Mouse (Mus musculus): ENCODE results near the gene Lgals2.

The Lgals2 gene

DNA sequence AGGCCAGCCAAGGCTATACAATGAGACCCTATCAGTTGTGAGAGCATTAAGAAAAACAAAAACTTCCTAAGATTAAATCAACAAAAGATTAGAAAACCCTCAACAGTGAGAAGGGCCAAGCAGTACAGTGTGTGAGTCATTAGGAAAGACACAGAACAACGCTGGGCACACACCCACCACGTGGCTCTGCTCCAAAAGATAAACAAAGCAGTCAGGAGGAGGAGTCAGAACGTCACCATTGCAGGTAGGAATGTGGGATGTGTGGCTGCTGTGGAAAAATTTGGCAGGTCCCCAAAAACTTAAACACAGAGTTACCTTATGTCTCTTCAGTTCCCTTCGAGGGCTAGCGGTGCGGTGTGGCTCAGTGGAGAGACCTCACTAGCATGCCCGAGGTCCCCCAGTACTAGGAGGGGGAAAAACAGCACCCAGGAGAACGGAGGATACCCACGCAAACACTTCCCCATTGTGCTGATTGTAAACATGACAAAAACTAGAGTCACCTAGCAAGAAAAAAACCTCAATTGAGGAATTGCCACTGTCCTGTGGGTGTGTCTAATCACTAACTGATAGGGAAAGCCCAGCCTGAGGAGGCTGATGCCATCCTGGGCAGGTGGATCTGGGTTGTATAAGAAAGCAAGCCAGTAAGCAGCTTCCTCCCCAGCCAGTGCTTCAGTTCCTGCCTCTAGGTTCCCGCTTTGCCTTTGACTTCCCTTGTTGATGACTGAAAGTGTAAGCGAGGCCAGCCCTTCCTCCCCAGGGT is 39.8 kb downstream of the Lgals2 start:
- no peak for DNase-seq (ENCODE audit: low spot score in 2 of 2)

DNA sequence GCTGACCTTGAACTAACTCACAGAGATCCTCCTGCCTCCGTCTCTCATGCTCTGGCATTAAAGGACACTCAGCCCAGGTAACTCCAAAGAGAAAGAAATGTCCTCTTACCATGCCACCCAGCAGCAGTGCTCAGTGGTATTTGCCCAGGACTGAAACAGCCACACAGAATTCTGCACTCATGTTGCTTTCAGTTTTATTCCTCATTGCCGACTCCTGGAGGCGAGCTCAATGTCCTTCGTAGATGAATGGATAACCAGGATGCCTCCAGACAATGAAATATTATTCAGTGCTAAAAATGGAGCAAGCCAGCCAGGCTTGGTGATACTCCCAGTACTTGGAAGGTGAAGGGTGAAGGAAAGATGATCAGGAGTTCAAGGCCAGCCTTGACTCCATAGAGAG is 41.7 kb downstream of the Lgals2 start:
- DNase-seq (ENCODE audit: low spot score in 2 of 2) = no peak

DNA sequence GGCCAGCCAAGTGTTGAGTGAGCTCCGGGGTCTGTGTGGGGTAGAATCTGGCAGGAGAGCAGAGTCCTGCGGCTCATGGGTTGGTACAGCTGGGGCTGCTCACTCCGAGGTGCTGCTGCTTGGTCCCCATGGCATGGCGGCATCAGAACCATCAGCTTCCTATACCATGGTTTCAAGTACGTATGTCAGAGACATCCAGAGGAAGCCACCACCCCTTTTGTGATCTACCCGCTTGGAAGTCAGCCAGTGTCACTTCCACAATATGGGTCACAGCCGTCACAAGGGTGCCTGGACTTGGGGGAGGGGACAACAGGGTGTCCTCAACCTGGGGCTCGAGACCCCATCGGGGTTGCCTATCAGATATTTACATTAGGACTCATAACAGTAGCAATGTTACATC is 45.2 kb downstream of the Lgals2 start:
- no peak for DNase-seq (ENCODE audit: low spot score in 2 of 2)

DNA sequence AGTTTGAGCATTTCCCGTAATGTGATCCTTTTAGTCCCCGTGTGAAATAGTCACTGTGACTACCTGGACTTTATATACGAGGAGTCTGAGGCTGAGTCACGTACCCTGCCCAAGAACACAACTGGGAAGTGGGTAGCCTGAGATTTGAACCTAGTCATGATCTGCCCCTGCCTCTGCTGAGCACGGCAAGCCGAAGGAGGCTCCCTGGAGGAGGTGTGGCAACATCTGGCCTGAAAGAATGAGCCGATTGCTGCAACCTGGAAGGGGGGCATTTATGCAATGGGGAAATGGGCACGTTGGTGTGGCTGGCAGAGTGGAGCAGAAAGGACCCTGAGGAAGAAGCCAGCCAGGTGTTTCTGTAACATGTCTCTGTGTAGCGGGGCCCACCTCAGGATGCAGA is 45.6 kb downstream of the Lgals2 start:
- no peak for DNase-seq (ENCODE audit: low spot score in 2 of 2)

DNA sequence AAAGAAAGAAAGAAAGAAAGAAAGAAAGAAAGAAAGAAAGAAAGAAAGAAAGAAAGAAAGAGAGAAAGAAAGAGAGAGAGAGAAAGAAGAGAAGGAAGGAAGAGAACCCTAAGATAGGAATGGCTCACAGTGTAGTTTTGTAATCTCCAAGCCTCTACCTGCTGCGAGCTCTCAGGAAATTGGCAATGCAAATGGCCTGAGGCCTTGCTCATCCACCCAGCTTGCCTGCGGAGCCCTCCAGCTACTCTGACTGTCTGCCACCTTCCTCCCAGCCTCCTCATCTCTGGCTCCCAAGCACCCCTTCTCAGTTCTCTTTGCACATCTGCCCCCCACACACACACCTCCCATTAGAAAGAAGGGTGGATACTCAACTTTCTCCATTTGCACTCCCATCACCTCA is 46.3 kb downstream of the Lgals2 start:
- no peak for DNase-seq (ENCODE audit: low spot score in 2 of 2)

DNA sequence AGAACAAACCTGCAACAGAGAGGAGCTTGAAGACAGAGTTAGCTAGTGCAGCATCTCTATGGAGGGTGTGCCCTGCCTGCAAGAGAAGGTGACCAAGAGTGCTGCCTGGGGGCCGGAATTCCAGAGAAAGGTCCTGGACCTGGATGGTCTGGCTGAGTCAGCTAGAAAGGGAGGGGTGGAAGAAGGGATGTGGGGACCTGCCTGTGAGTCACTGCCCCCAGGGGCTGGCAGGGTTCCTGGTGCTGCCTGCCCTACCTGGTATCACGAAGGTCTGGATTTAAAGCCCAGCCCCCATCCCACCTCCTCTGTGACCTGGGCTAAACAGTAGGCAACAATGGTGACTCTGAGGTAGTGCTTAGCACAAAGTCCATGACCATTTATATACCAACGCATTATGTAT is 48.2 kb downstream of the Lgals2 start:
- no peak for DNase-seq (ENCODE audit: low spot score in 2 of 2)

DNA sequence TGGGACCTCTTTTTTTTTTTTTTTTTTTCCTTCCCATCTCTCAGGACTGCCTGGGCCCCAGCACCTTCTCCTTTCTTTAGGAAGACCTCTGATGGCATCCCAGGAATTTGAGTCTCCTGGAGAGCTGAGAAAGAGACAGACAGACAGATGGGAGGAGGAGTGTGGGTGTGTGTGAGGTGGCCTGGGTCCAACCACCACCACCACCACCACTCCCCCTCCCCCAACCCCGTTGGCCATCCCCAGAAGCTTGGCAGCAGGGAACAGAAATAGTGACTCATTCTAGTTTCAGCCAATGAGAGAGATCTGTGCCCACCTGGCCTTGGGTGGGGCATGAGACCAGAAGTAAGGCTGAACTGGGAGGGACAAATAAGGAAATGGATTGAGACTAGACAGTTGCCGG is 48.7 kb downstream of the Lgals2 start:
- no peak for DNase-seq (ENCODE audit: low spot score in 2 of 2)

DNA sequence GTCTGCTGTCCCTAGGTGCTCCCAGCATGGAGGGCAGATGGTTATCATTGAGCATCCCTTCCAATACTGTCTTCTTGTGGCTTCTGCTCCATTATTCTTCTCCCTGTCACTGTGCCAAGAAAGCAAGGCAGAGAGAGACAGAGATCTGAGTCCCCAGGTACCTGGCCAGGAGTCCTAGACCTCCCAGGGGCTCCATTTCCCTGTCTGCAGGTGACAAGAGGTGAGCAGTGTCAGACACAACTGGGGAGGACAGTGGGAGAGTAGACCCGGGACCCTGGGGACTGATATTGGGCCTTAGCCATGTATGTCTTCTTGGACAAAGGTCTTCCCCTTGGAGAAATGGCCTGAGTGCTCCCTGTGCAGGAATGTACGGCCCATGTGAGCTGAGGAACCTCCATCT is 50.0 kb downstream of the Lgals2 start:
- DNase-seq (ENCODE audit: low spot score in 2 of 2) = no peak

DNA sequence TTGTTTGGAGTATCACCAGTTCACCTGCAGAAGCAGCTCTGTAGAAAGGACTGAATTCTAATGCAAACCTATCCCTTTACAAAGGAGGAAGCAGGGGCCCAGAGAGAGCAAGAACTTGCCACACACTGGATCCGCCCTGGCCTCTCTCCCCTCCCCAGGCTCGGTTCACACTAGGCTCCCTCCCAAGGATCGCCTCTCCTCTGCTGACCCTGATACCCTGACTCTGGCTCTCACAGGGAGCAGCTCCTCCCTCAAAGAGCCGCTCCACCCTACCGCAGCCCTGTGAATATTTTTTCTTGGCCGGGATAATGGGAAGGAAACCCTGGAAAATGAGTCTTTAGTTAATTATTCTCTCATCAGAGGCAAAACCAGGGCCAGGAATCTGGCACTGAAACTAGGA is 51.0 kb downstream of the Lgals2 start:
- DNase-seq (ENCODE audit: low spot score in 2 of 2) = no peak

DNA sequence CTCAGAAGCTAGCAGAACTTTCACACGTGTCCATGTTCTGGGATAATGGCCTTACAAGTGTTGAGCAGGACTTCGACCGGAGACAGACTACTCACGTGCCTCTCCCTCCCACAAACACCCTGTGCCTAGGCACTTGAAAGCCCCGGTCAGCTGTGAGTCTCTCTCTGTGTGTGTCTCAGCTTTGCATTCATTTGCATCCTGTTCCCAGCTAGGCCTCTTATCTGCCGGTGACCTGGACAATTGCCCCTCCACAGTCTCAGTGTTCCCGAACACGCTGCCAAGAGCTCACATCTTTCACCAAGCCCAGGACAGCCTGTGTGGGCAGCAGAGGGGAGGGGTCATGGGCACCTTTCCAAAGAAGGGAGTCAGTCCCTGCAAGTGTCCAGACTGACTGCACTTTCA is 51.8 kb downstream of the Lgals2 start:
- DNase-seq (ENCODE audit: low spot score in 2 of 2) = no peak

DNA sequence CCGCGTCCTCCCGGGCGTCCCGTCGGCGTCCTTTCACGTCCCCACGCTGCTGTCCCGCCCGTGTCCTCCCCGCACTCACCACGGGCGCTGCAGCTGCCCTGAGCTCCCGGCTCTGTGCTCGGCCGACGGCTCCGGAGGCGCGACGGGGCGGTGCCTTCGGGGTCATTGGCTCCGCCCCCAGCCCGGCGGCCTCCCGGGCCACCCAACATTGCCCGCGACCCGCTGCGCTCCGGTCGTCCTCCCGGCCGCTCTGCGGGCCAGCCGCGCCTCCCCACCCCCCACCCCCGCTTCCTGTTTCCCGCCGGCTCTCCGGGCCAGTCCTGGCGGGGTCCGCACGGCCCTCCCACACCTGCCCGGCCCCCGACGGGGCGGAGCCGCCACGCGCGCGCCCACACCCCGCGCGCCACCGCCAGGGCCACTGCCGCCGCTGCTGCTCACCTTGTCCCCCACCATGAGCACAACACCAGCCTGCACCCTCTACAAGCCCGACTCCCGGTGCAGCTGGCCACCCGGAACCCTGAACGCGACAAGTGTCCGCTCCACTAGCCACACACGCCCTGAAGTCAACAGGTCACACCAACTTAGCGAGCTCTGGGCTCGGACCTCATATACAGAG is 52.4 kb downstream of the Lgals2 start, which contains the start of gene Card10:
Card10 (minus strand) TSS at position 267 of the 616 bp plus-strand sequence.
- peak in 1 of 2 experiments; percentile 42 for DNase-seq (ENCODE audit: low spot score in 2 of 2)

DNA sequence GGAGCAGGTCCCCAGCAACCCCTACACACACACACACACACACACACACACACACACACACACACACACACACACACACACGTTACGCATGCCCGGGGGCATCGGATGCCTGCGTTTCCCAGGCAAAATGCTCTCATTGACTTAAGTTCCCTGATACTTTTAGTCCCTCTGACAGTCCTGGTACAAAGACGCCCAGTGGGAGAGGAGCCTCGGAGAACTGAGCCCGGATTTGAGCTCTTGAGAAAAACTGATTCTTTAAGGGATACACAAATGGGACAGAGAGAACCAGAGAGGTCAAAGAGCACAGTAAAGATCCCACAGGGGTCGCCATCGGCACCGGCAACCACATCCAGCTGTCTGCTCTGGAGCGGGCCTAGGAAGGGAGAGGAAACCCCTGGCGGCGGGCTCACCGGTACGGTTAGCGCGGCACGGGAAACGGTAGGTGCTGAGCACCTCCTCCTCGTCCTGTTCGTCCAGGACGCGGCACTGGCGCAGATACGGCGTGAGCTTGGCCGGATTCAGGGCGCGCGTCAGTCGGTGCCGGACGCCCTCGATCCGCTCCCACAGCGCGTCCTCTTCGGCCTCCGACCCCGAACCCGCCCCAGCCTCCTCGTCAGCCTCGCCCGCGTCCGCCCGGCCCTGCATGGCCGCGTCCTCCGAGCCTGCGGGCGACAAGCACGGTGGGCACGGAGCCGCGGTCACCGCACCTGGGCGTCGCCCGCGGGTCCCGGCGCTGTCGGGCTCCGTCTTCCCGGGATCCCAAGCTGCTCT is 53.2 kb downstream of the Lgals2 start:
- no peak for DNase-seq (ENCODE audit: low spot score in 2 of 2)

DNA sequence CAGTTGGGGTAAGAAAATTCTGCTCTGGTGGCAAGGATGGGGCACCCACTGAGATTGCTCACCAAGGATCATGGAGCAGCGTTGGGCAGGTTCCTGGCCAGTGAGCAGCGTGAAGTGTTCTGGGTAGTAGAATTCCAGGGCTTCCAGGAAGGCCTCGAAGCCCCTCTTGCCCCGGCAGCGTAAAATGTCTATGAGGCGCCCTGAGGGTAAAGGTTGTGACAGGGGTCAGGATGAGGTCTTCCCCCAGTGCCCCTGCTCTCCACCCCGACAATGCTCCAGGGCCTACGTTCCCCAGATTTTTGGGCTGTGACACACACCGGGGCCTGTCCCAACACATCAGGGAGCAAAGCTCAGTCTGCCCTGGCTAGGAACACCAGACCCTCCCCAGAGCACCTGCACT is 53.8 kb downstream of the Lgals2 start:
- no peak for DNase-seq (ENCODE audit: low spot score in 2 of 2)

All from urinary bladder, postnatal 36 days (tissue).